Mouse (Mus musculus) forebrain, embryonic 10.5 days (tissue): ENCODE results near the gene Mast4. TPM values are rescaled to one million over a fixed set of nuclear protein-coding genes. Genes with fewer than 3 reads are reported as not detected.
A peak's percentile ranks its signal among the peaks of the same experiment; 100 is the strongest.

Experiments used
- DNase-seq: peaks from one replicate; pipeline ENCODE4 v3.0.0-alpha.2; 2017; ENCODE audit warnings: low spot score; ENCODE audit errors: extremely low spot score
- H3K27ac ChIP-seq: fragments of 300-500 bp; sonication (generic); 2 replicates; pipeline ENCODE4 v1.5.1; 2016; ENCODE audit warnings: mild to moderate bottlenecking
- H3K27me3 ChIP-seq: fragments of 300-500 bp; sonication (generic); 2 replicates; pipeline ENCODE4 v1.6.1; 2016; ENCODE audit warnings: mild to moderate bottlenecking; ENCODE audit not compliant: poor library complexity, severe bottlenecking
- H3K36me3 ChIP-seq: fragments of 300-500 bp; sonication (generic); replicated peaks from 2 replicates; pipeline ENCODE4 v1.6.1; 2016; ENCODE audit warnings: mild to moderate bottlenecking, moderate library complexity
- H3K4me1 ChIP-seq: fragments of 300-500 bp; sonication (generic); 2 replicates; pipeline ENCODE4 v1.6.1; 2016
- H3K4me3 ChIP-seq: fragments of 300-500 bp; sonication (generic); 2 replicates; pipeline ENCODE4 v1.5.1; 2016; ENCODE audit warnings: mild to moderate bottlenecking, moderate library complexity
- H3K9me3 ChIP-seq: fragments of 300-500 bp; sonication (generic); 2 replicates; pipeline ENCODE4 v1.6.1; 2016; ENCODE audit warnings: mild to moderate bottlenecking, moderate library complexity
- WGBS: fragments of 180-500 bp; shearing (Covaris S2); methylation state at CpG from one replicate; pipeline ENCODE4 v1.1.7; 2016; 5-methylcytosine and 5-hydroxymethylcytosine counted together
- polyA plus RNA-seq: library from polyadenylated mRNA; unstranded; fragments of >200 nt; fragmentation: Nextera tagmentation; extraction: Ambion mirVana; gene quantifications from 2 replicates; pipeline ENCODE4 v1.2.1, GENCODE M21; 2016

Gene Mast4
- polyA plus RNA-seq, 1 experiment from 2014 or later = 18.3 TPM

DNA sequence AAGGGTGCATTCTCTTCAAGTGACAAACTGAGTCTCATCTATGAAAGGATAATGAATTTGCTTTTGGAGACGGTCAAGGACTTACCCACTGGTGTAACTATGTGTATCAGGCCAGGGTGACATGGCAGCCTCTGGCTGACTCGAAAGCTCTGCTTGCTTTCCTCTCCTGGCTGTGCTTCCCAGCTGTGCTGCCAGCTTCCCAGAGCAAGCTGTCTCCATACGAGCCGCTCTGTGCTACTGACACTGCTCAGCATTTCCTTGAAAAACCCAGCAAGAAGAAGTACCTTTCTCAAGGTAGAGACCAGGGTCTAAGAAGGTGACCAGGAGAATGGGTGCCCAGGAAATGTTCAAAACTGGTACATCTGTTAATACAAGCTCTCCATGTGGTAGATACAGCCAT is 254.5 kb downstream of the Mast4 start:
- Histone ChIP-seq H3K36me3 (no peaks in the 10 kb centered on the region), H3K9me3 (no peaks in the 10 kb centered on the region), H3K27me3 (no peaks in the 10 kb centered on the region), H3K4me1 (peaks cover 14% of the 10 kb centered on the region), H3K4me3 (no peak overlapping the region), H3K27ac (no peak overlapping the region)
- 74% methylated on average over 4 of the region's 4 CpGs for WGBS
- DNase-seq = no peak

DNA sequence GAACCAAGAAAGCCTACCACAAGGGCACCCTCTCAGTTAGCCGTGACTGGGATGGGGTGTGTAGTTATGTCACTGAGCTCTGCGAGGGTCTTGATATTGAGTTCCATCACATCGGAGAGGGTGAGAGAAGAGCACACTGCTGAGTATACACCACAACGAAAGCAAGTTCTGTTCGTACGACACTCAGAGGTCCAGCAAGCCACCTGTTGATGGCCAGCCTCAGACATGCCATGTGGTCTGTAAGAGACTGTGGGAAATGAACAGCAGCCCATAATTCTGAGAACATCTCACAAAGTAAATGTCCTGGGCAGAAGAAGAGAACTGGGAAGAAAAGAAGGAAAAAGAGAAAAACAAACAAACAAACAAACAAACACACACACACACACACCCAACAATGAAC is 255.5 kb downstream of the Mast4 start:
- no peaks in the 10 kb centered on the region for H3K36me3 ChIP-seq
- 95% methylated on average over 6 of the region's 6 CpGs for whole genome bisulfite sequencing
- no peaks in the 10 kb centered on the region for H3K9me3 ChIP-seq
- no peak overlapping the region for H3K27ac ChIP-seq
- H3K4me1 ChIP-seq = peaks cover 5% of the 10 kb centered on the region
- H3K4me3 ChIP-seq = no peak overlapping the region
- no peaks in the 10 kb centered on the region for H3K27me3 ChIP-seq
- DNase-seq = no peak

DNA sequence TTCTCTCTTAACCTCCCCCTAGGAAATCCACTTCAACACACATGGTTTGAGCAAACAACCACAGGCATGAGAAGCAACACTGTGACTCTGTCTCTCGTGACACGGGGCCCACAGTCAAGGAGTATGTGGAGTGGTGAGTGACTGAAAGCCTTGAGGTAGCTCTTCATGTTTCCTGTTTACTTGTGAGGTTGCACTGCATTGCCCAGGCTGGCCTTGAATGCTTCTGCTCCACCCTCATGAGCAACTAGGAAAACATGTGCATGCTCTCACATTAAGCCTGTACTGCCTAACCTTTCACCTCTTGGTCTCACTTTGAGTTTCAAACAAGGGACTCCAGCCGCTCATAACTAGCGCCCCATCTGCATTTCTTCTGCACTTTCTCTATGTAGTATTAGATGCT is 260.8 kb downstream of the Mast4 start:
- Histone ChIP-seq H3K9me3 (peaks cover 3% of the 10 kb centered on the region; the same call in 1 of the 2 replicates), H3K4me1 (no peaks in the 10 kb centered on the region), H3K27me3 (no peaks in the 10 kb centered on the region), H3K36me3 (no peaks in the 10 kb centered on the region), H3K27ac (no peak overlapping the region), H3K4me3 (no peak overlapping the region)
- WGBS = 89% methylated on average over 4 of the region's 4 CpGs
- DNase-seq = no peak

DNA sequence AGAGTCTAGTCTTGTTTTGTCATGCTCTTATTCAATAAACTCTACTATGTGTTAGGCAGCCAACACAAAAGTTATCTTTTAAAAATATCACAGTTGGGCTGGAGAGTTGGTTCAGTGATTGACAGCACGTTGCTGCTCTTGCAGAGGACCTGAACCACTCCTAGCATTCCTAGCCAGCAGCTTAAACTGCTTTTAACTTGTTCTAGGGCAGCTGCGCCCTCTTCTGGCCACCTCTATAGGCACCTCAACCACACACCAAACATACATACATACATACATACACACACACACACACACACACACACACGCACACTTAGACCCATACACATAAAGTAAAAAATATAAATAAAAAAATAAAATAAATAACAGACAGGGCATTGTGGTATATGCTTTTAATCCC is 262.5 kb downstream of the Mast4 start:
- no peak for DNase-seq
- WGBS = 81% methylated on average over 3 of the region's 3 CpGs
- no peaks in the 10 kb centered on the region for H3K27me3 ChIP-seq

DNA sequence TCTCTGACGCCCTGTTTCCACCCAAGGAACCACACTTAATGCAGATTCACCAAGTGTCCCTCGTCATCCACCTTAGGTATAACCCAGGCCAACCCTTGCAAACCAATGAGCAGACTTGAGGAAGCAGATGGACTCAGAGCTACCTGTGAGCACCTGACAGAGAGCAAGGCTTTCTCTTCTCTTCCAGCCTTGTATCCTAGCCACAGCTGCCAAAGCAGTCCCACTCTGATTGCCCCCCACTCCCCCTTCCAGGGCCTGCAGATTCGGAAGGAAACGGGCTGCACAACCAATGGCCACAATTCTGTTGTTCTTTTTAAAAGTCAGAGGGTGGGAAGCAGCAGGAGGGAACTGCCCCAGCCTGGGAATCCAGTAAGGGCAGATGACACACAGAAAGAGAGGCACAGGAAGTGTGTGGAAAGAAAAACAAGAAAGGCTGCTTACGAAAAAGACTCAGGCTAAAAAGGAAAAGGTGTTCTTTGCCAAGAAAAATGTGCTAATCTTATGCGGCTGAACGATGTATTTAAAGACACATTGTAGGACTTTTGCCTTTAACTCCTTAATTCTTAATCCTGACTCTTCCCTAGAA is 266.6 kb downstream of the Mast4 start:
- Histone ChIP-seq H3K4me3 (no peak overlapping the region), H3K27ac (0 out of 2 replicates have a peak overlapping the region, but pooled peaks have one; percentile 15), H3K4me1 (peaks cover 26% of the 10 kb centered on the region), H3K9me3 (peaks cover 3% of the 10 kb centered on the region; the same call in 1 of the 2 replicates), H3K36me3 (no peaks in the 10 kb centered on the region), H3K27me3 (no peaks in the 10 kb centered on the region)
- 28% methylated on average over 7 of the region's 7 CpGs for WGBS
- DNase-seq = no peak

More for the DNA sequence above, 262.5 kb downstream of the Mast4 start:
- no peaks in the 10 kb centered on the region for H3K36me3 ChIP-seq
- peaks cover 3% of the 10 kb centered on the region; the same call in 1 of the 2 replicates for H3K9me3 ChIP-seq
- H3K4me3 ChIP-seq = no peak overlapping the region
- H3K27ac ChIP-seq = no peak overlapping the region
- peaks cover 10% of the 10 kb centered on the region for H3K4me1 ChIP-seq

DNA sequence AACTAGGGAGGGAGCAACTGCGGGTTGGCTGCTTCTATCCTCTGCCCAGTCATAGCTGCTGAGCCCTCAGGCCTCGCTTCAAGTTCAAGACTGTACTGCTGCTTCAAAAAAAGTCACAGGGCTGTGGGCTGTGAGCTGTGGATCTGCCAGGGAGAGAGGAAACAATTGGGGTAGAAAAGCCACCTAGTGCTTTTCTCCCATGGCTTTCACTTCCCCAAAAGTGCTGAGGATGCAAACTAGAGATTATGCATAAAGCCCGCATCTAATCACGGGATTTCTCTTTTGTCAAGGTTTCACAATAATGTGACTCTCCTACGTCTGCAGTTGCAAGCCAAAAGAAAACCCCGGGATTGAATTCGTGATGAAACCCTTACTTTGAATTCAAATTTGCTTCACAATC is 268.9 kb downstream of the Mast4 start:
- DNase-seq = no peak
- no peaks in the 10 kb centered on the region for H3K36me3 ChIP-seq
- H3K27ac ChIP-seq = no peak overlapping the region
- H3K27me3 ChIP-seq = no peaks in the 10 kb centered on the region
- no peaks in the 10 kb centered on the region for H3K9me3 ChIP-seq
- no peak overlapping the region for H3K4me3 ChIP-seq
- 50% methylated on average over 7 of the region's 7 CpGs for WGBS
- peaks cover 26% of the 10 kb centered on the region for H3K4me1 ChIP-seq

DNA sequence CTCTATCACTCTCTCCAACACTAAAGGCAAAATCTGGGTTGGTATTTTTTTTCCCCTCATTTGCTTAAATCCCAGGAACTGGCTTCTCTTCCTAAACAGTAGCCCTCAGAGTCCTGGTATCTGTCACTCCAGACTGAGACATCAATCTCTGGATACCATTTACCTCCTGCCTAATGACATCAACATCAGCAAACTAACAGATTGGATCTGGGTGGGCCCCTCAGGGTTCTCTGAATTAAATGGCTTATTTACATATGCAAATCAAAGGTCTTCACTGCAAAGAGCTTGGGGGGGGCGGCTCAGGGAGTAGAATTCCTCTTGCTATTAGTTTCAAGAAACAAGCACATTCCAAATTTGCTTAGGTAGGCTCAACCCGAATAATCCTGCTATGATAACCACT is 272.6 kb downstream of the Mast4 start:
- Histone ChIP-seq H3K9me3 (no peaks in the 10 kb centered on the region), H3K36me3 (no peaks in the 10 kb centered on the region), H3K27ac (no peak overlapping the region), H3K4me3 (no peak overlapping the region), H3K27me3 (no peaks in the 10 kb centered on the region), H3K4me1 (peaks cover 15% of the 10 kb centered on the region)
- 80% methylated on average over 2 of the region's 2 CpGs for WGBS
- DNase-seq = no peak

DNA sequence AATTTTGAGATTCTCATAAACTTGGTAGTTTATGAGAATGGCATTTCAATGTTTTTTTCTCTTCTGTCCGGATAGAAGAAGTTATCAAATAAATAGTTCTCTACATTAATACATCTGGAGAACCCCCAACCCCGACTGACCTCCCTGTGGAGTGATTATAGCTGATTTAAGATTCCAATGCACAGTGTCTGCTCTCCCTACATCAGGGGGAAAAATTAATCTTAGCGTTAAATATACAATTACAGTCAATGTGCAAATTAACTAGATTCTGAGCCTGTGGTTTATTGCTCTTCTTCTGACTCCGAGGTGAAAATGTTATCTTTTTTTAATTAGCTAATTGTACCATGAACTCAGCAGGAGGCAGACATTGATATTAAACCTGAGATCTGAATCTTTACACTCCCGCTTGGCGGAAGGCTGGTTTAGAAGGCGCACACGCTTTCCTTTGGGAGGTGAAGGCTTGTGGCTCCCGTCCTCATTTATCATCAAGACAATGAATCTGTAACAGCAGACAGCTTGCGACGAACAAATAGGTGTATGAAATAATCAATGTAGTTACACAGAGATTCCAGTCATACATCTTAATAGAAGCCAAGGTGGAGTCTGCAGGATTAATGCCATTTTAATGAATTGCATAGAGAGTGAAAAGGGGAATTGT is 274.2 kb downstream of the Mast4 start:
- WGBS = 83% methylated on average over 11 of the region's 11 CpGs
- H3K9me3 ChIP-seq = no peaks in the 10 kb centered on the region
- no peaks in the 10 kb centered on the region for H3K36me3 ChIP-seq

DNA sequence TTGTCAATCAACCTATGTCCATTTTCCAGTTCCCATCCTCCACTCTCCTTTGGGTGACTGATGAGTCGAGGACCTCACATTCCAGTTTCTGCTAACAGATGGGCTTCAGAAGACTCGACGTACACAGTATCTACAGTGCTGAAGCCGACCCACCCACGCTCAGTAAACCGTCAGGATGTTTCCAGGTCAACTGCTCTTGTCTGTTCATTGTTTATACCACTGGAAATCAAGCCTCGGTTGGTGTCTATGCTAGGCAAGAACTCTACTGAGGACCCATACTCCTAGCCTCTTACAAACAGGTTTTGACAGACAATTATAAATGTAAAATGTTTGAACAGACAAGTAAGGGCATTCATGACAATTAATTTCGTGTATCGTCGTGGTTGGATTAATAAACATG is 277.8 kb downstream of the Mast4 start:
- 90% methylated on average over 10 of the region's 10 CpGs for WGBS
- Histone ChIP-seq H3K9me3 (no peaks in the 10 kb centered on the region), H3K4me3 (no peak overlapping the region), H3K36me3 (no peaks in the 10 kb centered on the region), H3K4me1 (peaks cover 22% of the 10 kb centered on the region), H3K27ac (no peak overlapping the region), H3K27me3 (no peaks in the 10 kb centered on the region)
- DNase-seq = no peak

More for the DNA sequence above, 274.2 kb downstream of the Mast4 start:
- Histone ChIP-seq H3K4me3 (no peak overlapping the region), H3K4me1 (peaks cover 11% of the 10 kb centered on the region), H3K27me3 (no peaks in the 10 kb centered on the region), H3K27ac (no peak overlapping the region)
- no peak for DNase-seq

DNA sequence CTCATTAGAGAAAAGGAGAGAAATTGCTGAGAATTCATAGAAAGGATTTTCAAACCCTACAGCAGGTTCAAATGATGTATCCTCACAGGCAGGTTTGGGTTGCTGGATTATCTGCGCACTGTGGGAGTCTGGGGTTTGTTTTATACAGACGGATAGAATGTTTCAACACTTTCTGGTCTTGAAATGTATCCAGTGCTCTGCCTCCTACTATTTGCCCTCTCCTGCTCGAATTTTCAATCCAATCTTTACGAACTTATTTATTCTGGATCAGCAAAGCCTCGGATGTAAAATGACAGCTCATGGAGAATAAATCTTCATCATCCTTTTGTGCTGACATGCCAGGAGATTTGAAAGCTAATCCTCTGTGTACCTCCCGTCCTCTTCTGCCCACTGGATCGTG is 281.6 kb downstream of the Mast4 start:
- Histone ChIP-seq H3K27ac (no peak overlapping the region), H3K4me3 (no peak overlapping the region), H3K4me1 (peaks cover 22% of the 10 kb centered on the region), H3K36me3 (no peaks in the 10 kb centered on the region), H3K9me3 (no peaks in the 10 kb centered on the region), H3K27me3 (no peaks in the 10 kb centered on the region)
- DNase-seq = no peak
- 67% methylated on average over 7 of the region's 7 CpGs for WGBS

DNA sequence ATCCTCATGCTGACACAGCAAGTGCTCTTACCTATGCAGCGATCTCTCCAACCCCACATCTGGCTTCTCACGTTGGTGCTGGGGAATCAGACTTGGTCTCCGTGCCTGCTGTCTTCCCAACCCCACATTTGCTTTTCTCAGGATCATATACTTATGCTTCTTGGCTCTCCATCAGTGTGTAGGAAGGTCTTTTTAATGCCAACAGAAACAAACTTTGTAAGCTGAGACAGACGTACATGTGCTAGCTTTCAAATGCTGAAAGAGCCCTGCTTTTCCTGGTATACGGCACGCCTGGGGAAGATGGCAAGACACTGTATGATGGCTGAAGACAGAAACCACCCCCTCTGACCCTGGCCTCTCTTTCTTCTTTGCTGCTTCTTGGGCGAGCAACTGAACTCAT is 285.3 kb downstream of the Mast4 start:
- Histone ChIP-seq H3K27ac (no peak overlapping the region), H3K4me1 (peaks cover 15% of the 10 kb centered on the region), H3K4me3 (no peak overlapping the region), H3K36me3 (no peaks in the 10 kb centered on the region), H3K9me3 (no peaks in the 10 kb centered on the region), H3K27me3 (no peaks in the 10 kb centered on the region)
- 91% methylated on average over 7 of the region's 7 CpGs for WGBS
- DNase-seq = no peak

DNA sequence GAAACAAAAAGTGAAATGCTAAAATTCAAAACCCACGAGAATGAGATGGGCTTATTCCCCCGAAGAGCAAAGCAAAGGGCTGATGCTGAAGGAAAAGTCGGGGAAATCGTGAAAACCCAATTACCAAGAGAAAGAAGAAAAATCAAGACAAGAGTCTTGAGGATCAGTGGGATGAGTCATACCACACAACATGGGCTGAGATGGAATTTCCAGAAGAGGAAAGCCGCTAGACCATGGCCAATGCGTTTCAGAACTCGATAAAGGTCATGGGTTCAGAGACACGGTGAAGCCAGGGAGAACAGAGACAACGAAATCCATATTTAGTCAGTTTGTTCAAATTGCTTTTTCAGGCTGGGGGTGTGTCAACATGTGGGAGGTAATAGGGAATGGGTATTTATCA is 290.6 kb downstream of the Mast4 start:
- Histone ChIP-seq H3K36me3 (no peaks in the 10 kb centered on the region), H3K4me3 (no peak overlapping the region), H3K4me1 (no peaks in the 10 kb centered on the region), H3K27me3 (no peaks in the 10 kb centered on the region), H3K27ac (no peak overlapping the region), H3K9me3 (no peaks in the 10 kb centered on the region)
- DNase-seq = no peak
- 94% methylated on average over 9 of the region's 9 CpGs for WGBS

DNA sequence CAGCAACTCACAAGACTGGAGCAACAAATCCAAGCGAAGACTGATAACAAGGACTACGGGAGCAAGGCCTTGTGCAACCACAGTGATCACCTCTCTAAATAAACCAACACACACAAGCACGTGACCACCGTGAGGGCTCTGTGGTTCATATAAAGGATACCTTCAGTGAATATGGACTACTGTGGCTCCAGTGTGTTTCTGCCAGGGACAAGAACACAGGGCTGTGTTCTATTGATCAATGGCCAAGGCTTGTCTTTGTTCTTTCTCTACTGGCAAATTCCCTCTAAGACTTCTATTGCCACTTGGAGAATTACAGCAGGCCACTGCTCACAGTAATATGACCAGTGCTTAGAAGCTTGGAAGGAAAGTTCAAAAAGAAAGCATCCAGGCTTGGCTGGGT is 291.3 kb downstream of the Mast4 start:
- no peak overlapping the region for H3K4me3 ChIP-seq
- DNase-seq = no peak
- H3K27me3 ChIP-seq = no peaks in the 10 kb centered on the region
- H3K9me3 ChIP-seq = no peaks in the 10 kb centered on the region
- no peaks in the 10 kb centered on the region for H3K4me1 ChIP-seq
- H3K36me3 ChIP-seq = no peaks in the 10 kb centered on the region
- WGBS = 93% methylated on average over 4 of the region's 4 CpGs
- H3K27ac ChIP-seq = no peak overlapping the region
